Mouse (Mus musculus) heart, adult 11 months (tissue): ENCODE data around the gene Gdf5.
"Not testable (repeated sequence)": the region's sequence is repeated elsewhere in the genome, so short reads cannot be mapped to it uniquely, and the experiment has no call there.

Experiments
- DNase-seq: peaks from one replicate; pipeline ENCODE4 v3.0.0; 2022

The Gdf5 gene

DNA sequence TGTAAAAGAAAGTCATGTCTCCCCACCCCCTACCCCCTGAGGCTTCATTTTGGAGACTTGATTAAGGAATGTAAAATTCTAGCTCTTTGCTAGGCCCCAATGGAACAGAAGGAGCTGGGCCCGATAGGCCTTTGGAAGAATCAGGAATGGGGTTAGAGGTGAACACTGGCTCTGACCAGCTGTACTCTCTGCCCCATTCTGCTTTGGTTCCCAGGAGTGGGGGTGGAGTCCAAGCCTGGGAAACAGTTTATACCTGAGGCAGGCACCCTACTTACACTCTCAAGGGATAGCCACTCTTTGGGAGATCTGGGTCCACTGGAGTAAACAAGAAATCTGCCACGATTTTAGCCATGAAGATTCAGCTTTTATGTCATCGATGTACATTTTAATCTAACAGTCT lies 4.5 kb downstream of the Gdf5 start, which contains the start of gene Gm15557:
TSS of gene Gm15557 (plus strand) at position 48 of the 400 bp plus-strand sequence.
- DNase-seq, result peak; percentile 46

DNA sequence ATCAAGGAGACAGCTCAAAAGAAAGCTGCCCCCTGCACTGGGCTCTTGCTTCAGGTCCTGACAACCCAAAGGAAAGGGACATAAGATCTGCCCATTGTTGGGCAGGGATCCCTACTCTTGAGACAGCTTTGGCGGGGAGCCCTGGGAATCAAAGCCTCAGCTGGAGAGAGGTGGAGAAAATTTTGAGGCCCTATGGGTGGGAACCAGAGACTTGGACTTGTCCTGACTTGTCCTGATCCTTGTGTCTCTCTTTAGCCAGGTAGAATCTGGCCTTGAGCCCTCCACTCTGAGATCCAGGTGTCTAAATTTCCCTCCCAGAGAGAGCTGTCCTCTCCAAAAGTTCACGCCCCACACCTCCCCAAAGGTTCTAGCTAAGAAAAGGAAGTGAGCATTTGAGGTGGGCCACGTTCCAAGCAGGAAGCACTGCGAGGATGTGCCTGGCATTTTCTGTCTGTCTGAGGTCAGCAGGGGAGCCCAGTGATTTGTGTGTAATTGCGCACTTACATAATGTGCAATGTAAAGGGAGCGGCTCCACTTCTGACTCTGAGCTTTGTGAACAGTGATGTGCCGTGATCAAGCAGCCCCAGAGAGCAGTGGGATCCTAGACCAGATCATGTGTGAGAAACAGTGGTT lies 5.2 kb downstream of the Gdf5 start:
- peak; percentile 76 for DNase-seq

DNA sequence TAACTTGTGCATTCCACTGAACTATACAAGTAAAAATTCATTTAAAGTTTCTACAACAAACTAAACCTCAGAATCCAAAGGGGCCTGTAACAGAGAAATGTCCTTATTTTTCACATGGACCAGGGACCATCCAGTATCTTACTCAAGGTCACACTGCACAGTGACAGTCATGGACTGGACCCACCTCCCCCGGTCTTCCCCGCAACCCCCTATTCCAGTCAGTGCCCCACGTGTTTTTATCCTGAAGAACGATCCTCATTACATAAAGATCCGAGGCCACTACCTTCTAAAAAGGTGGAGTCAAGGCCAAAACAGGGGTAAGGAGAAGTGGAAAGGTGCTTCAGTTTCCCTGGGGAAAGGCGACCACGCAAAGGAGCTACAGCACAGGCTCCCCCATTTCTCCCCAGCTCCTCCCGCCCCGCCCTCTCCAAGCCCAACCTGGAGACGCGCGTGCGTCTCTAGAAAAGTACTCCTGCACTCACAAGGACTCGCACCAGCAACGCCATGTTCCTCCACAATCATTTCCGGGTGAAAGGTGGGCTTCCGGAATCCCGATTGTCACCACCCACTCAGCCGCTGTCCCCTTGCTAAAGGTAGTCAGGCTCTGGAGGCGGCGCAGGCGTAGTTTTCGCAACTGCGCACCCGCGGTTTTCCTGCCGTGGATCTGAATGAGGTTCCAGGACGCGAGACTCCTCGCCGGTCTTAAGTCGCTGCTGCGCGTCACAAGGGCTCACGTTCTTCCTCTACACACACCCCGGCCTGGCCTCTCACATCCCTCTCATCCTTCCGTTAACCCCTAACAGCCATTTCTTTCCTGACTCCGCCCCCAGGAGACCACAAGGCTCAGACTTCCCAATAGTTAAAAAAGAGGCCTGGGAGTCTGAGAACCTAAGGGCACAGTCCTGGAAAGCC lies 15.4 kb downstream of the Gdf5 start, which contains the start of gene Uqcc1:
TSS of gene Uqcc1 (minus strand) at position 780 of the 912 bp plus-strand sequence.
- DNase-seq, result peak; percentile 99

- DNase-seq, result no peak
Measured at GRCm38 (mm10) chr2:155928711-155929345, 16.3 kb downstream of the Gdf5 start.

DNA sequence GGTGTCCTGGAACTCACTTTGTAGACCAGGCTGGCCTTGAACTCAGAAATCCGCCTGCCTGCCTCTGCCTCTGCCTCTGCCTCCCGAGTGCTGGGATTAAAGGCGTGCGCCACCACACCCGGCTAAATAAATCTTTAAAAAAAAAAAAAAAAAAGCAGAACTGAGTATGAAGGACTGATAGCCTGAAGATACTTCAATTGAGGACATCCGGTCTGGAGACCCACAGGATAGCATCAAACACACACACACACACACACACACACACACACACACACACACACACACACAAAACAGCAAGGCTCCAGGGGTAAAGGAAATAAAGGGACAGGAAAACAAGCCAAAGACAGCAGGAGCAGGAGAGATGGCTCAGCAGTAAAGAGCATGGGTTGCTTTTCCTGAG lies 20.0 kb downstream of the Gdf5 start:
- not testable (repeated sequence) for DNase-seq

- no peak for DNase-seq
Measured at GRCm38 (mm10) chr2:155923143-155923542, 22.0 kb downstream of the Gdf5 start.

DNA sequence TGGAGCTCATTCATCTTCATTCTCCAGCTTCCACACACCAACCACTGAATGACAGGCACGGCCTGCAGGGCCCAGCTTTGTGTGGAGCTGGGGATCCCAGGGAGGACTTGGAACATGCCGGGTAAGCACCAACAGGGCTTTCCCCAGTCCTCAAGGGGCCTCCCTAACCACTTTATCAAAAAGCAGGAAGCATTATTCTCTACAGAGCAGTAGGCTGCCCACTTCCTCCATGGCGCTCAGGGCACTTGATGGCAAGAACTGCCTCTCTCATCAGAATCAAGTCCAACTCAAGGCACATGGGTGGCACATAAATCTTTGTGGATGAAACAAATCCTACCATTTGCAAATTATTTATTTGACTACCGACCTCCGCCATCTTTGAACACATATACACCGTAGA lies 30.5 kb downstream of the Gdf5 start:
- DNase-seq, result no peak

DNA sequence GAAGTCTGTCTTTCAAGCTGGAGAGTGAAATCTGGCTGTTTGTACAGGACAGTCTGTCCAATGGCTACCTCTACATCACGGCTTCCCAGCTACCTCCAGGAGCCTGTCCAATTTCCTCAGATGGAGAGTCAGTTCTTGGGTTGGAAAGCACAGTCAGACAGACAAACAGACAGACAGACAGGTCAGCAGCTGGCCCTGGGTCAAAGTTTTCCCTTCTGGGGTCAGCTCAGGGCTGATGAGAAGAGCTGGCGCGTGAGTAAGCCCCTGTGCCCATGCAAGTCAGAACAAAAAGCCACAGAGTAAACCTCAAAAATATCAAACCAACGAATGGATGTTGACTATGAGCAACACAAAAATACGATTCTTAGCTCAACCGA lies 41.5 kb downstream of the Gdf5 start:
- DNase-seq, result no peak

- DNase-seq, result peak; percentile 91
Measured at GRCm38 (mm10) chr2:155902989-155903631, 42.1 kb downstream of the Gdf5 start.

DNA sequence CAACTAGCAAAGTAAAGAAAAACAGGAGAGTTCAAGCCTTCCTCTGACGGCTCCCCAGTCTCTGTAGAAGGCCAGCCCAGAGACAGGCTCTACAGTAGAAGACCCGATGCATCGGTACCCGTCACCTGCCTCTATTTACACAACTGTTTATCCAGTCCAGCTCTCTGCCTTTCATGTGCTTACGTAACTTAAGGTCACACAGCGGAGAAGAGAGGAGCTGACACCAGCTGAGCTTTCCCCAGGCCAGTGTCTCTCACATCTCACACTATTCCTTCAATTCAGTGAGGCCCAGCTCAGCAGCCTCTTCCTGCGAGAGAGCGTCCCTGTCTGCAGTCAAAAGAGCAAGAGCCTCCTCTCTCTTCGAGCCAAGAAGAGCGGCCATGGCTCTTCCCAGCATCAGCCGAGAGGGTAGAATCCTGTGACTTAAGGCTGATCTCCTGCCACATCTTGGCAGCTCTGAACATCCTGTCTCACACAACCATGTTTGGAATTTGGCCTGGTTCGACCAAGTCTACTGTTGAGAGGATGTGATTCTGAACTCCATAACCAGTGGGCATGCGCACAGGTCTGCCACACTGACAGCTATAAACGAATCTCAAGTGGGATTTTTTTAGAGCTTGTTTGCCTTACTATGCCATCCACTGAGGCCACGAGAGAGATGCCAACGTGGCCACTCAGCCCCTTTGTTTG lies 50.0 kb downstream of the Gdf5 start:
- no peak for DNase-seq

DNA sequence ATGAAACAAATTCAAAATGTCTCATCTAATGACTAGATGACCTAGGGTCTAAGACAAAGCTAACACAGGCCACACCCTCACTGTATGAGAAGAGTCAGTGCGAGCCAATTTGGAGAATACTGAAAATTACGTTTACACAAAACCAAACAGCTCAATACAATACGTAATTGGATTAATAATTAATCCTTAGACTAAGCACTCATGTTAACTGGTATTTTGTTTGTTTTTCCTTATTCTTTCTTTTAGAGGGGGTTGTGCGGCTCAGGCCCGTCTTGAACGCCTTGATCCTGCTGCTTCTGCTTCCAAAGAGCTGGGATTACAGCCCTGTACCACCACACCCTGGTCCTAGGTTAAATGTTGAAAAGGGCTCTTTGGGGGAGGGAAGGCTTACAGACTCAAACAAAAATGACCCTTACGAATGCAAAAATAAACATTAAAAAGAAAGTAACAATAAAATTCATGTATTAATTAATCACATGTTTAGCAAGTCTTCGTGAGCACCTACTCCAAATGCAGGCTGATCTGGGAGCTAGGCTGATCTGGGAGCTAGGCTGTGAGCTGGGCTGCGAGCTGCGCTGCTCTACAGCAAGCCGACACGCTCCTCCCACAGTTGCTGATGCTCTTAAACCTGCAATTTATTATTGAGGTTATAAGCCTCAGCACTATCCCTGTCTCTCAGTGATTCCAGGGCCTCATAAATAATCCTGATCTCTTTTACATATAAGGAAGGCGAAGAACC lies 50.7 kb downstream of the Gdf5 start:
- DNase-seq, result no peak
